Mouse (Mus musculus) embryonic facial prominence, embryonic 14.5 days (tissue): ENCODE data around the gene Ugt1a1. TPM values are rescaled to one million over a fixed set of nuclear protein-coding genes. Genes with fewer than 3 reads are reported as not detected.

Experiments used
- ATAC-seq: fragments of 200-750 bp; cut with Nextera tagmentation; 2 replicates; pipeline ENCODE4 v1.8.0; 2017; ENCODE audit warnings: low read depth, moderate number of reproducible peaks, moderate TSS enrichment
- DNase-seq: peaks from one replicate; pipeline ENCODE4 v3.0.0-alpha.2; 2015; ENCODE audit warnings: low spot score
- H3K27ac ChIP-seq: fragments of 300-500 bp; sonication (generic); replicated peaks from 2 replicates; pipeline ENCODE4 v1.5.1; 2014; ENCODE audit warnings: low read depth, mild to moderate bottlenecking, low read length, moderate library complexity
- H3K27me3 ChIP-seq: fragments of 300-500 bp; sonication (generic); replicated peaks from 2 replicates; pipeline ENCODE4 v1.6.1; 2014; ENCODE audit warnings: low read length; ENCODE audit not compliant: control insufficient read depth, insufficient read depth
- H3K36me3 ChIP-seq: fragments of 300-500 bp; sonication (generic); 2 replicates; pipeline ENCODE4 v1.6.1; 2014; ENCODE audit warnings: low read length, mixed read lengths; ENCODE audit not compliant: control insufficient read depth, insufficient read depth
- H3K4me1 ChIP-seq: fragments of 300-500 bp; sonication (generic); 2 replicates; pipeline ENCODE4 v1.6.1; 2014; ENCODE audit warnings: antibody characterized with exemption, low read length; ENCODE audit not compliant: control insufficient read depth, insufficient read depth
- H3K4me2 ChIP-seq: fragments of 300-500 bp; sonication (generic); 2 replicates; pipeline ENCODE4 v1.6.1; 2014; ENCODE audit warnings: low read depth, mild to moderate bottlenecking, low read length, moderate library complexity, mixed read lengths
- H3K4me3 ChIP-seq: fragments of 300-500 bp; sonication (generic); 2 replicates; pipeline ENCODE4 v1.5.1; 2014; ENCODE audit warnings: low read depth, mild to moderate bottlenecking, low read length
- H3K9ac ChIP-seq: fragments of 300-500 bp; sonication (generic); 2 replicates; pipeline ENCODE4 v1.6.1; 2014; ENCODE audit warnings: low read depth, mild to moderate bottlenecking, low read length, moderate library complexity, mixed read lengths
- H3K9me3 ChIP-seq: fragments of 300-500 bp; sonication (generic); 2 replicates; pipeline ENCODE4 v1.6.1; 2016; ENCODE audit warnings: low read length; ENCODE audit not compliant: control insufficient read depth
- WGBS: fragments of 180-500 bp; shearing (Covaris S2); extraction: QIAGEN DNeasy Blood & Tissue Kit; methylation state at CpG from one replicate; pipeline ENCODE4 v1.1.7; 2014; 5-methylcytosine and 5-hydroxymethylcytosine counted together
- polyA plus RNA-seq: library from polyadenylated mRNA; unstranded; fragments of >200 nt; fragmentation: Nextera tagmentation; extraction: Ambion mirVana; gene quantifications from 2 replicates; pipeline ENCODE4 v1.2.1, GENCODE M21; 2014

Gene Ugt1a1
- polyA plus RNA-seq, 1 experiment from 2014 or later: 0.93 TPM

DNA sequence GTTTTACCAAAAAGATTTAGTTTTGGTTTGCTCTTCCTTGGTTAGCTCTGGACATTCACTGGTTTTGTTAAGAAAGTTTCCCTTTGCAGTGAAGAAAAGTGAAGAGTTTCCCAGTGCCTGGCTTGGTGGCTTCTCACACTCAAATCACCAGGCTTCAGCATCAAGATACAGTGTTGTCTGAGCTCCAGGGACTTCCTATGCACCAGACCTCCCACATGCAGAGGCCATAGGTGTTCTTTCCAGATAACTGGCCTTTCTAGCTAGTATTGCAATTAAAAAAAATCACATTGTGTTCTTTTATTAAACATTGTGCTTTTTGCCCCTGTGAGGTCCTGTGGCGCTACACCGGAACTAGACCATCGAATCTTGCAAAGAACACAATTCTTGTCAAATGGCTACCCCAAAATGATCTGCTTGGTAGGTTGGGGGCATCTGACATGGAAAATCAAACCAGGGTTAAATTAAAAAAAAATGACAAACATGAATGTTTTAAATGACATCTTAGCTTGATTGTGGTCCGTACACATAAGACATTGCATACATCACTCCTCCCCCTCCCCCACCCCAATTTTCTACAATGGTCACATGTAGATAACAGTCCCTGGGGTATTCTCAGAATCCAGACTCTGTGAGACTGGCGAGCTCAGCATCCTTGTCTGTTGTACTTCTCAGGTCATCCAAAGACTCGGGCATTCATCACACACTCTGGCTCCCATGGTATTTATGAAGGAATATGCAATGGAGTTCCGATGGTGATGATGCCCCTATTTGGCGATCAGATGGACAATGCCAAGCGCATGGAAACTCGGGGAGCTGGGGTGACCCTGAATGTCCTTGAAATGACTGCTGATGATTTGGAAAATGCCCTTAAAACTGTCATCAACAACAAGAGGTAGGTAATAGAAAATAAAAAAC, 4.0 kb downstream of the Ugt1a1 start:
- H3K9ac ChIP-seq: no peak overlapping the region
- ATAC-seq: no peak
- 68% methylated on average over 10 of the region's 10 CpGs for WGBS
- H3K9me3 ChIP-seq: peaks cover 50% of the 10 kb centered on the region
- DNase-seq: peak; percentile 27
- H3K27ac ChIP-seq: no peak overlapping the region
- no peaks in the 10 kb centered on the region for H3K4me1 ChIP-seq
- no peaks in the 10 kb centered on the region for H3K36me3 ChIP-seq
- H3K27me3 ChIP-seq: no peaks in the 10 kb centered on the region
- H3K4me3 ChIP-seq: no peak overlapping the region
- no peak overlapping the region for H3K4me2 ChIP-seq

DNA sequence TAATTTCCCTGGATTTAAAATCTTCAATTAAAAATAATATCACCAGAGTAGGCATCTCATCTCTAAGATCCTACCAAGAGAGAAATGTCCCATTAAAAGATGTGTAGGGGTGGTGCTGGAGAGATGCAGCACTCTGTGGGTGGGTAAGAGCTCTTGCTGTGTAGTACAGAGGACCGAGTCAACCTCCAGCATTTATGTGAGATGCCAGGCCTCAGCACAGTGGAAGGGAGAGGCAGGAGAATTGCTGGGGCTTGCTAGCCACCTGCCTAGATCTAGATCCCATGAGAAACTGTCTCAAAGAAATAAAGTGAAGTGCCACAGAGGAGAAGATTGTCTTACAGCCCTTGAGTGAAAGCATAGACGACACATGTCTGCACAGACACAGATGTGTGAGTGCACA, 4.8 kb downstream of the Ugt1a1 start:
- Histone ChIP-seq H3K9ac (no peak overlapping the region), H3K27me3 (no peaks in the 10 kb centered on the region), H3K4me1 (no peaks in the 10 kb centered on the region), H3K27ac (no peak overlapping the region), H3K9me3 (peaks cover 46% of the 10 kb centered on the region), H3K4me2 (no peak overlapping the region), H3K4me3 (no peak overlapping the region), H3K36me3 (no peaks in the 10 kb centered on the region)
- DNase-seq (peak; percentile 13), ATAC-seq (no peak)
- WGBS: 58% methylated on average over 2 of the region's 2 CpGs

DNA sequence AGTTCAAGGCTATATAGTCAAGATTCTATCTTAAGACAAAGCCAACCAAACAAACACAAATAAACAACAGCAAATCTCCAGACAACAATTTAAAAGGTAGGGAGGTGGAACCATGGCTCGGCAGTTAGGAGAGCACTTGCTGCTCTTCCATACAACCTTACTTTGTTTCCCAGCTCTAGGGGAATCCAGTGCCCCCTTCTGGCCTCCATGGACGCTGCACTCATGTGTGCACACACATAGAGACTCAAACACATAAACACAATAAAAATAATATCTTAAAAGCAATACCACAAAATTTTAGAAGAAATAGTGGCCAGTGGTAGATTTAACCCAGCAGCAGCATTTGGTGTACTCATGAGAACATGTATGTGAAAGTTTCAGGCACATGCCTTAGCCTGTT, 5.4 kb downstream of the Ugt1a1 start:
- no peaks in the 10 kb centered on the region for H3K36me3 ChIP-seq
- 61% methylated on average over 2 of the region's 2 CpGs for WGBS
- no peak overlapping the region for H3K27ac ChIP-seq
- H3K4me2 ChIP-seq: no peak overlapping the region
- peak; percentile 1 for DNase-seq
- H3K9ac ChIP-seq: no peak overlapping the region
- peaks cover 43% of the 10 kb centered on the region for H3K9me3 ChIP-seq
- H3K4me3 ChIP-seq: no peak overlapping the region
- ATAC-seq: no peak
- no peaks in the 10 kb centered on the region for H3K4me1 ChIP-seq
- no peaks in the 10 kb centered on the region for H3K27me3 ChIP-seq

DNA sequence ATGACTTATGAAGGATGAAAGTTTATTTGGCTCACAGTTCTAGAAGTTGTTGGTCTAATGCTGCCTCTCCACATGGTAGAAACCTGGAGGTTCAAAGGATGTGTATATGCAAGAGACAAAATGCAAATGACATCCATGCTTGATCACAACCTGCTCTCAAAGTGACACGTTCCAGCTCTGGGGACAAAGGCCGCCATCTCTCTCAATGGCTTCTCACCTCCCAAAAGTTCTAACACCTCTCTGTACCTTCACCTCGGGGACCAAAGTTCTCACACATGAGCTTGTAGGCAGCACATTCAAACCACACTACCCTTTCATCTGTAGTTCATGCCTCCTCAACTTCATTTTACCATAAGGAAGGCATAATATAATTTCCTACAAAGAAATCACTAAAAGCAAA, 5.8 kb downstream of the Ugt1a1 start:
- Histone ChIP-seq H3K9me3 (peaks cover 41% of the 10 kb centered on the region), H3K27ac (no peak overlapping the region), H3K4me1 (no peaks in the 10 kb centered on the region), H3K4me2 (no peak overlapping the region), H3K9ac (no peak overlapping the region), H3K4me3 (no peak overlapping the region), H3K36me3 (no peaks in the 10 kb centered on the region), H3K27me3 (no peaks in the 10 kb centered on the region)
- WGBS: 41% methylated on average over 3 of the region's 3 CpGs
- ATAC-seq (no peak), DNase-seq (peak; percentile 14)

DNA sequence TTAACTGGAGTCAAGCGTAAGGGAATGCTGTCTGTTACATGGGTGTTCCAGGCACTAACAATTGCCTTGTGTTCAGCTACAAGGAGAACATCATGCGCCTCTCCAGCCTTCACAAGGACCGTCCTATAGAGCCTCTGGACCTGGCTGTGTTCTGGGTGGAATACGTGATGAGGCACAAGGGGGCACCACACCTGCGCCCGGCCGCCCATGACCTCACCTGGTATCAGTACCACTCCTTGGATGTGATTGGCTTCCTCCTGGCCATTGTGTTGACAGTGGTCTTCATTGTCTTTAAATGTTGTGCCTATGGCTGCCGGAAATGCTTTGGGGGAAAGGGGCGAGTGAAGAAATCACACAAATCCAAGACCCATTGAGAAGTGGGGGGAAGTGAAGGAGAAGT, 6.3 kb downstream of the Ugt1a1 start:
- 71% methylated on average over 9 of the region's 9 CpGs for WGBS
- DNase-seq (peak; percentile 13), ATAC-seq (no peak)
- no peak overlapping the region for H3K4me2 ChIP-seq
- H3K36me3 ChIP-seq: no peaks in the 10 kb centered on the region
- no peaks in the 10 kb centered on the region for H3K27me3 ChIP-seq
- H3K27ac ChIP-seq: no peak overlapping the region
- no peaks in the 10 kb centered on the region for H3K4me1 ChIP-seq
- peaks cover 36% of the 10 kb centered on the region for H3K9me3 ChIP-seq
- H3K4me3 ChIP-seq: no peak overlapping the region
- no peak overlapping the region for H3K9ac ChIP-seq

DNA sequence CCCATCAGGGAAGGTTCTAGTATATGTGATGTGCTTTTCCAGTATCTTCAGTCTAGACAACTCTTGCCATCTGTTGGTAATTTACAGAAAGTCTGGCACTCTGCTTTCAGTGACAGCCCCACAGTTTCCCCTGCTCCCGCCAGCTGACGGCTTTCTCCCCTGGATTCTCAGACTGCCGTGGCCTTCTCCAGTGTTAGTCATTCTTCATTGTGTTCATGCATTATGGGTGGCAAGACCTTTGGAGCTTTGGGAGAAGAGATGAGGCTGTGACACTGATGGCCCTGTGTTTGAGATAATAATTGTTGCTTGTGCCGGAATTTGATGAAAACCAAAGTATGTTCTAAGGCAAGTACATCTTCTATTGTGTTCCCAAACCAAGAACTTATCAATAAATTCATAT, 6.8 kb downstream of the Ugt1a1 start:
- Histone ChIP-seq H3K27ac (no peak overlapping the region), H3K4me2 (no peak overlapping the region), H3K9me3 (peaks cover 31% of the 10 kb centered on the region), H3K4me3 (no peak overlapping the region), H3K36me3 (no peaks in the 10 kb centered on the region), H3K27me3 (no peaks in the 10 kb centered on the region), H3K4me1 (no peaks in the 10 kb centered on the region), H3K9ac (no peak overlapping the region)
- DNase-seq: peak; percentile 20
- ATAC-seq: no peak
- WGBS: 44% methylated on average over 4 of the region's 4 CpGs

DNA sequence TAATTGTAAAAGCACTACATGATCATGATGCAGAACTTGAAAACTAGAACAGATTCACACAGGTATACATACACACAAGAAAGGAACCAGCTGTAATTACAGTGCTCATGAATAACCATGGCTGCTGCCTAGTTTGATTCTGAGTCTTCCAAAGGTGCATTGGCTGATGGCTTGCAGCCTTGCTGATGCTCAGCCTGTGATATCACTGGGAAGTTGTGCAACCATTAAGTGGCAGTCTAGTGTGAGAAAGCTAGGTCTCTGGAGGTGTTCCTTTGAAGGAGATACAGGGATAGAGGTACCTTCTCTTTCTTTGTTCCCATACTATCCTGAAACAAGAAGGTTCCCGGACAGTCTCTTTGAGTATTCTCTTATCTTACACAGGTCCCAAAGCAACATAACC, 7.3 kb downstream of the Ugt1a1 start:
- no peaks in the 10 kb centered on the region for H3K4me1 ChIP-seq
- H3K9ac ChIP-seq: no peak overlapping the region
- DNase-seq: peak; percentile 12
- H3K36me3 ChIP-seq: no peaks in the 10 kb centered on the region
- WGBS: 23% methylated on average over 1 of the region's 1 CpGs
- no peaks in the 10 kb centered on the region for H3K27me3 ChIP-seq
- ATAC-seq: no peak
- no peak overlapping the region for H3K4me2 ChIP-seq
- H3K4me3 ChIP-seq: no peak overlapping the region
- peaks cover 26% of the 10 kb centered on the region for H3K9me3 ChIP-seq
- no peak overlapping the region for H3K27ac ChIP-seq

DNA sequence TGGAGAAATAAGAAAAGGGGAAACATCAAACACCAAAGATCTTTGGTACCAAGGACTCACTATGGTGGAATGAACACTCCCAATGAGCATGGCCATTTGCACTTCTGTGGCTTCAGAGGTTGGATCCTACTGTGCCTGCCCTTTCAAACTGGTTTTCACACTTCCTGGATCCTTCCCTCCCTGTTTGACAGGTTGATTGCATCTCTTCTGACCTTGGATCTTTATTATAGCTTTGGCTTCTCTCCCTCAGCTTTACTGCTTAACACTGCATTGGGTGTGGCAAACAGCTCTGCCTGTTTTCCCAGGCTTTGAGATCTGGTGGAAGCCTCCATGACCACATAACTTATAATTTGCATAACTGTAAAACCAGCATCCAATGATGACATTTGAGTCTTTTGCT, 8.6 kb downstream of the Ugt1a1 start:
- Histone ChIP-seq H3K4me1 (no peaks in the 10 kb centered on the region), H3K4me2 (no peak overlapping the region), H3K36me3 (no peaks in the 10 kb centered on the region), H3K4me3 (no peak overlapping the region), H3K27ac (no peak overlapping the region), H3K9me3 (peaks cover 15% of the 10 kb centered on the region), H3K27me3 (no peaks in the 10 kb centered on the region), H3K9ac (no peak overlapping the region)
- DNase-seq (peak; percentile 48), ATAC-seq (no peak)

DNA sequence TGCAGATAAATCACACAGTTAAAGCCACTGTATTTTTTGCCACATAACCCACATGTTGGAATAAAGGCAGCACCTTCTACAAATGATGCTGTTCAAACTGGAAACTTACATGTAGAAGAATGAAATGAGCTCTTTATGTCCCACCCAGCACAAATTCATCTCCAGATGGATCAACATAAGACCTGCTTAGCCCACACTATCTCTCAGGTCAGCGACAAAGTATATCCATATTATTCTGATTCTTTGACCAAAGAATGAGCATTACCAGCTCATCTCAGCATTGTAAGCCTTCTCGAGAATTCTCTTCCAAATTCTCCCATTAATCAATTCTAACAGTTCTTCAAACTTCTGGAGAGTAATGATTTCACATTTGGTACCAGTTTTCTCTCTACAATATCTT, 10.5 kb downstream of the Ugt1a1 start:
- no peak overlapping the region for H3K27ac ChIP-seq
- H3K36me3 ChIP-seq: no peaks in the 10 kb centered on the region
- no peak overlapping the region for H3K9ac ChIP-seq
- no peak overlapping the region for H3K4me2 ChIP-seq
- ATAC-seq: no peak
- H3K27me3 ChIP-seq: no peaks in the 10 kb centered on the region
- peak; percentile 4 for DNase-seq
- peaks cover 25% of the 10 kb centered on the region for H3K9me3 ChIP-seq
- 44% methylated on average over 2 of the region's 2 CpGs for WGBS
- no peaks in the 10 kb centered on the region for H3K4me1 ChIP-seq
- H3K4me3 ChIP-seq: no peak overlapping the region
